In genomic region chr12:102499723-102500122, GRCm38 (mm10) we compare ENCODE assay signal across 10 mouse cellular contexts. TPM values are rescaled to one million over a fixed set of nuclear protein-coding genes. Genes with fewer than 3 reads are reported as not detected.
DNase-seq lines count a peak whose midpoint lies in the region; ATAC-seq and TF ChIP-seq lines count a peak whose summit lies in the region.
"Had no signal": no experiment of that assay in that cellular context is flagged by ENCODE, and none has a peak within 500 bp of the region (broad histone marks: within the 10 kb centered on the region; RNA-seq: fewer than 3 reads in every experiment).

No protein-coding gene starts in this region.

- peak; percentile 25; the same call in 1 of the 2 replicates for TF ChIP-seq CTCF in kidney, adult 2 months (conservative IDR thresholded peaks at IDR 0.05; ENCODE audit: insufficient read depth, insufficient read length, low read depth, low read length)
- peak; percentile 43 for TF ChIP-seq CTCF in Patski (IDR thresholded peaks at IDR 0.05)

- peaks cover 2% of the 10 kb centered on the region; the same call in 1 of the 2 replicates for H3K36me3 ChIP-seq in kidney, adult 2 months (ENCODE audit: control insufficient read depth, insufficient read depth, low read length)
- peaks cover 37% of the 10 kb centered on the region for H3K36me3 ChIP-seq in hindbrain, embryonic 14.5 days (replicated peaks; ENCODE audit: control insufficient read depth, insufficient read depth)
- peaks cover 47% of the 10 kb centered on the region for H3K36me3 ChIP-seq in hindbrain, embryonic 13.5 days

- 77% methylated on average over 4 of the region's 4 CpGs for WGBS in kidney, adult 2 months
- whole genome bisulfite sequencing in hindbrain, embryonic 14.5 days = 76% methylated on average over 4 of the region's 4 CpGs
- 75% methylated on average over 4 of the region's 4 CpGs for WGBS in hindbrain, embryonic 13.5 days

- no peaks in the 10 kb centered on the region for H3K27me3 ChIP-seq in kidney, adult 2 months (replicated peaks; ENCODE audit: control insufficient read depth, insufficient read depth, low read length)
- H3K27me3 ChIP-seq in Patski = no peaks in the 10 kb centered on the region
- H3K27me3 ChIP-seq in hindbrain, embryonic 14.5 days (ENCODE audit: control insufficient read depth, insufficient read depth, low read length) = no peaks in the 10 kb centered on the region
- no peaks in the 10 kb centered on the region for H3K27me3 ChIP-seq in hindbrain, embryonic 13.5 days
- H3K27me3 ChIP-seq: neural tube, embryonic 13.5 days had no signal

- in situ Hi-C loops in Patski (cut with MboI; ENCODE audit: low pct_unique_long_range_greater_than_20kb) = loop anchor here (25.0 kb wide), 1 partner anchor 538 kb away; no protein-coding TSS in a partner anchor

- H3K9me3 ChIP-seq in hindbrain, embryonic 14.5 days (ENCODE audit: control insufficient read depth, low read length) = no peaks in the 10 kb centered on the region
- H3K9me3 ChIP-seq in hindbrain, embryonic 13.5 days = no peaks in the 10 kb centered on the region
- H3K9me3 ChIP-seq: neural tube, embryonic 13.5 days had no signal

- H3K4me1 ChIP-seq in kidney, adult 2 months (ENCODE audit: control insufficient read depth, insufficient read depth, low read length) = peaks cover 11% of the 10 kb centered on the region
- no peaks in the 10 kb centered on the region for H3K4me1 ChIP-seq in hindbrain, embryonic 14.5 days (replicated peaks; ENCODE audit: control insufficient read depth, insufficient read depth, low read length)
- H3K4me1 ChIP-seq in hindbrain, embryonic 13.5 days (replicated peaks) = no peaks in the 10 kb centered on the region
- H3K4me1 ChIP-seq: neural tube, embryonic 13.5 days had no signal

- H3K27ac ChIP-seq in kidney, adult 2 months (ENCODE audit: insufficient read depth, low read depth, low read length) = no peak overlapping the region
- no peak overlapping the region for H3K27ac ChIP-seq in hindbrain, embryonic 14.5 days
- no peak overlapping the region for H3K27ac ChIP-seq in hindbrain, embryonic 13.5 days
- H3K27ac ChIP-seq: neural tube, embryonic 13.5 days had no signal

- H3K9ac ChIP-seq in hindbrain, embryonic 14.5 days = no peak overlapping the region
- no peak overlapping the region for H3K9ac ChIP-seq in hindbrain, embryonic 13.5 days
- H3K9ac ChIP-seq: neural tube, embryonic 13.5 days had no signal

- POLR2A ChIA-PET in Patski (lab: Charles Lee) = no interaction called here

- ATAC-seq in Patski = no peak
- ATAC-seq in megakaryocyte progenitor cell, adult 5-6 weeks (replicated peaks; ENCODE audit: poor library complexity) = peak; percentile 64
- no peak for ATAC-seq in hindbrain, embryonic 14.5 days (ENCODE audit: low FRiP score)
- no peak for ATAC-seq in hindbrain, embryonic 13.5 days (ENCODE audit: low FRiP score)

- no peak overlapping the region for H3K4me3 ChIP-seq in kidney, adult 2 months (ENCODE audit: insufficient read depth, low read depth, low read length)
- H3K4me3 ChIP-seq in hindbrain, embryonic 14.5 days (replicated peaks; ENCODE audit: low read length) = no peak overlapping the region
- no peak overlapping the region for H3K4me3 ChIP-seq in hindbrain, embryonic 13.5 days
- H3K4me3 ChIP-seq: neural tube, embryonic 13.5 days had no signal

- no peak for DNase-seq in kidney, adult 2 months
- DNase-seq in kidney, adult 18-20 months = no peak
- no peak for DNase-seq in Patski (ENCODE audit: low read depth, low spot score)
- DNase-seq in induced T-regulatory cell, adult 2 months (ENCODE audit: low read depth) = peak; percentile 28
- DNase-seq in hindbrain, embryonic 14.5 days (ENCODE audit: low spot score) = no peak
- DNase-seq in adrenal gland, postnatal 4 days (ENCODE audit: low spot score in 2 of 2) = no peak
- DNase-seq: cerebellum, adult 9-10 months had no signal

- CTCF ChIA-PET in Patski (lab: Charles Lee) = interaction anchor here (1.4 kb wide), 1 partner anchor 220 kb away, joined by 4 read pairs; no protein-coding TSS in a partner anchor

- TF ChIP-seq POLR2A in kidney, adult 2 months (IDR thresholded peaks at IDR 0.05; ENCODE audit: low read depth, low read length) = no peak

- no peak overlapping the region for H3K4me2 ChIP-seq in hindbrain, embryonic 14.5 days (replicated peaks)
- H3K4me2 ChIP-seq in hindbrain, embryonic 13.5 days = no peak overlapping the region
- H3K4me2 ChIP-seq: neural tube, embryonic 13.5 days had no signal

RNA-seq across cellular contexts. Expression of gene Golga5, which starts 30.8 kb away (rescaled TPM):
- polyA plus RNA-seq in kidney, adult 2 months (2012; rRNA removed) = 12.8 and 14.8 TPM in 2 replicates
- polyA plus RNA-seq in Patski (2021) = 35.5 TPM
- 22.1 and 28.8 TPM in 2 replicates for total RNA-seq in megakaryocyte progenitor cell, adult 5-6 weeks (2015)
- total RNA-seq in megakaryocyte progenitor cell, adult 5-6 weeks (2017) = 69.0 and 74.0 TPM in 2 replicates
- 25.9 and 28.1 TPM in 2 replicates for polyA plus RNA-seq in hindbrain, embryonic 14.5 days (2014; fragmentation: Nextera tagmentation; extraction: Ambion mirVana)
- polyA plus RNA-seq in hindbrain, embryonic 13.5 days (2015; fragmentation: Nextera tagmentation; extraction: Ambion mirVana) = 30.1 and 30.2 TPM in 2 replicates
- total RNA-seq in adrenal gland, postnatal 4 days (2021) = 10 to 100 TPM; 41.2 to 41.6 TPM

RNA-seq across cellular contexts. Expression of gene Chga, which starts 55.0 kb away (rescaled TPM):
- 0.31 and 1.2 TPM in 2 replicates for polyA plus RNA-seq in kidney, adult 2 months (2012; rRNA removed)
- 0.08 TPM for polyA plus RNA-seq in Patski (2021)
- total RNA-seq in megakaryocyte progenitor cell, adult 5-6 weeks (2015) = not detected in 2 replicates
- total RNA-seq in megakaryocyte progenitor cell, adult 5-6 weeks (2017) = not detected in 2 replicates
- polyA plus RNA-seq in hindbrain, embryonic 14.5 days (2014; fragmentation: Nextera tagmentation; extraction: Ambion mirVana) = 109 and 123 TPM in 2 replicates
- 96.0 and 102 TPM in 2 replicates for polyA plus RNA-seq in hindbrain, embryonic 13.5 days (2015; fragmentation: Nextera tagmentation; extraction: Ambion mirVana)
- 1,000 to 10,000 TPM; 1,913 to 1,920 TPM for total RNA-seq in adrenal gland, postnatal 4 days (2021)

Comparison
In these comparisons a context has a peak if more than half of its experiments do, and no peak if none do; other contexts are left out.
1. RNA of gene Chga, which starts 55.0 kb away (polyA plus RNA-seq): 109 to 123 TPM in hindbrain, embryonic 14.5 days and 96.0 to 102 TPM in hindbrain, embryonic 13.5 days; 0.31 to 1.2 TPM in kidney, adult 2 months and 0.08 TPM in Patski (single experiment); every median in the first group is over 10 times any median in the second.